Mouse (Mus musculus): ENCODE measurements around the gene Rnf214. TPM values are rescaled to one million over a fixed set of nuclear protein-coding genes. Genes with fewer than 3 reads are reported as not detected.

Rnf214 gene
- polyA plus RNA-seq, 1 experiment from 2014 or later, result 121 TPM

- no peak for ATAC-seq (ENCODE audit: low FRiP score, low TSS enrichment)
- Histone ChIP-seq H3K4me2 (ENCODE audit: low read length) (no peak overlapping the region), H3K27ac (replicated peaks; ENCODE audit: low read depth, low read length) (no peak overlapping the region), H3K9ac (replicated peaks; ENCODE audit: low read length) (no peak overlapping the region), H3K36me3 (ENCODE audit: control insufficient read depth, insufficient read depth, low read length) (peaks cover 92% of the 10 kb centered on the region), H3K4me3 (replicated peaks; ENCODE audit: low read depth, low read length) (no peak overlapping the region), H3K4me1 (ENCODE audit: control insufficient read depth, insufficient read depth, low read length) (no peaks in the 10 kb centered on the region), H3K27me3 (ENCODE audit: control insufficient read depth, insufficient read depth, low read length) (no peaks in the 10 kb centered on the region), H3K9me3 (ENCODE audit: control insufficient read depth, low read length) (no peaks in the 10 kb centered on the region)
- DNase-seq, result no peak
- 92% methylated on average over 3 of the region's 3 CpGs for WGBS
Observed at GRCm38 (mm10) chr9:45870265-45870664, 36.4 kb downstream of the Rnf214 start.

DNA sequence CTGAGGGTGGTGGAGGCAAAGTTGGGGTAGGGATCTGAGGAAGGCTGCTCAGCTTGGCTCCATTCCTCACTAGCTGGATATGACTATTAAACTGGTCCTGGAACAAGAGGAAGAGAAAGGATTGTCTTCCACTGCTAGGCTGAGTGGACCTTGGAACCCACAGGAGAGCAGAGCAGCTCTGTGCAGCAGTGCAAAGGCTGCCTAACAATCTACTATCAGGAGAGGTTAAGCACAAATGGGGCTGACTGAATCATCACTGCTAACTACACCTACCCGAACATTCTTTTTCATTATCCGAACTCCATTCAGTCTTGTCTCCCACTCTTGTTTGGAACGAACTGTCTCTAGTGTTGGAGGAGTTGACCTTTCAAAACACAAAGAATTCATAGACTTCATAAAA lies 37.5 kb downstream of the Rnf214 start:
- DNase-seq (no peak), ATAC-seq (ENCODE audit: low FRiP score, low TSS enrichment) (no peak)
- Histone ChIP-seq H3K4me2 (ENCODE audit: low read length) (no peak overlapping the region), H3K27me3 (ENCODE audit: control insufficient read depth, insufficient read depth, low read length) (no peaks in the 10 kb centered on the region), H3K36me3 (ENCODE audit: control insufficient read depth, insufficient read depth, low read length) (peaks cover 94% of the 10 kb centered on the region), H3K9me3 (ENCODE audit: control insufficient read depth, low read length) (no peaks in the 10 kb centered on the region), H3K4me1 (ENCODE audit: control insufficient read depth, insufficient read depth, low read length) (no peaks in the 10 kb centered on the region), H3K27ac (replicated peaks; ENCODE audit: low read depth, low read length) (no peak overlapping the region), H3K4me3 (replicated peaks; ENCODE audit: low read depth, low read length) (no peak overlapping the region), H3K9ac (replicated peaks; ENCODE audit: low read length) (no peak overlapping the region)
- over 99% methylated on average over 3 of the region's 3 CpGs for WGBS

DNA sequence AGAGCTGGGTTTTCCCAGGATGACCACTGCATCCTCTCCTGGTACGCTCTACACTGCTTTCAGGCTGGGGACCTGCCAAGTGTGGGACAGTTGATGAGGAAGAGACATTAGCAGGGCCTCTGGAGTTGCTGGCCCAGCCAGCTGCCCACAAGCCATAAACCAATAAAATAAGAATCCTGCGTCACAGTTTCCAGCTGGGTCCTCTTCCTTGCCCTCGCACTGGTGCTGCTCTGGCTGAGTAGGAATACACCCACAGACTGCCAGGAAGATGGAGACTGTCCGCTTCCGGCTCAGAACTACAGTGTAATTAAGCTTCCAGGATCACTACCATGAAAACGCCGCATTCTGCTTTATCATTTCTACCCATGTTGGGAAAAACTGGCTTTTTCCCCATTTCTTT lies 44.9 kb downstream of the Rnf214 start:
- Histone ChIP-seq H3K27ac (replicated peaks; ENCODE audit: low read depth, low read length) (no peak overlapping the region), H3K27me3 (ENCODE audit: control insufficient read depth, insufficient read depth, low read length) (no peaks in the 10 kb centered on the region), H3K9ac (replicated peaks; ENCODE audit: low read length) (no peak overlapping the region), H3K9me3 (ENCODE audit: control insufficient read depth, low read length) (no peaks in the 10 kb centered on the region), H3K4me3 (replicated peaks; ENCODE audit: low read depth, low read length) (no peak overlapping the region), H3K36me3 (ENCODE audit: control insufficient read depth, insufficient read depth, low read length) (peaks cover 97% of the 10 kb centered on the region), H3K4me2 (ENCODE audit: low read length) (no peak overlapping the region), H3K4me1 (ENCODE audit: control insufficient read depth, insufficient read depth, low read length) (no peaks in the 10 kb centered on the region)
- ATAC-seq (ENCODE audit: low FRiP score, low TSS enrichment) (no peak), DNase-seq (no peak)
- 94% methylated on average over 7 of the region's 7 CpGs for whole genome bisulfite sequencing

DNA sequence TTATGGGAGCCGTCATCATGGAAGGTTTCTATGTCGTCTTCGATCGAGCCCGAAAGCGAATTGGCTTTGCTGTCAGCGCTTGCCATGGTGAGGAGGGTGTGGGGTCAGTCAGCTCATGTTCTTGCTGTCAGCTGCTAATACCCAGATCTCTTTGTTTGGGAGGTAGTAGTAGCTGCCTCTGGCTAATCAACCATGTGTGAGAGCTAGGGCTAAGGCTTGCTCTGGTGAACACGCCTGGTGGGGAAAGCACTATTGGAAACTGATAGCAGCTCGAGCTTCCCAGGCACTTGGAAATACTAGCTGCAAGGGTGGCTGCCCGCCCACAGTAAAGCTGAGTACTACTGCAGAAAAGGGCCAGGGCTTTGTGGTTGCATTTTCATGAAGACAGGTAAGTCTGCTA lies 47.3 kb downstream of the Rnf214 start:
- ATAC-seq (ENCODE audit: low FRiP score, low TSS enrichment), result no peak
- WGBS, result 96% methylated on average over 10 of the region's 10 CpGs
- Histone ChIP-seq H3K4me2 (ENCODE audit: low read length) (no peak overlapping the region), H3K27ac (replicated peaks; ENCODE audit: low read depth, low read length) (no peak overlapping the region), H3K4me3 (replicated peaks; ENCODE audit: low read depth, low read length) (no peak overlapping the region), H3K4me1 (ENCODE audit: control insufficient read depth, insufficient read depth, low read length) (no peaks in the 10 kb centered on the region), H3K27me3 (ENCODE audit: control insufficient read depth, insufficient read depth, low read length) (no peaks in the 10 kb centered on the region), H3K9me3 (ENCODE audit: control insufficient read depth, low read length) (no peaks in the 10 kb centered on the region), H3K36me3 (ENCODE audit: control insufficient read depth, insufficient read depth, low read length) (peaks cover 93% of the 10 kb centered on the region), H3K9ac (replicated peaks; ENCODE audit: low read length) (no peak overlapping the region)
- no peak for DNase-seq

- no peak overlapping the region for H3K4me3 ChIP-seq (replicated peaks; ENCODE audit: low read depth, low read length)
- no peak overlapping the region for H3K4me2 ChIP-seq (ENCODE audit: low read length)
- H3K9me3 ChIP-seq (ENCODE audit: control insufficient read depth, low read length), result no peaks in the 10 kb centered on the region
- ATAC-seq (ENCODE audit: low FRiP score, low TSS enrichment), result no peak
- H3K27ac ChIP-seq (replicated peaks; ENCODE audit: low read depth, low read length), result no peak overlapping the region
- no peak overlapping the region for H3K9ac ChIP-seq (replicated peaks; ENCODE audit: low read length)
- 78% methylated on average over 1 of the region's 1 CpGs for WGBS
- H3K36me3 ChIP-seq (ENCODE audit: control insufficient read depth, insufficient read depth, low read length), result peaks cover 49% of the 10 kb centered on the region
- 0 out of 2 replicates have a peak, but pooled peaks cover 4% of the 10 kb centered on the region for H3K4me1 ChIP-seq (ENCODE audit: control insufficient read depth, insufficient read depth, low read length)
- no peak for DNase-seq
- H3K27me3 ChIP-seq (ENCODE audit: control insufficient read depth, insufficient read depth, low read length), result no peaks in the 10 kb centered on the region
Observed at GRCm38 (mm10) chr9:45854136-45854535, 52.6 kb downstream of the Rnf214 start.

DNA sequence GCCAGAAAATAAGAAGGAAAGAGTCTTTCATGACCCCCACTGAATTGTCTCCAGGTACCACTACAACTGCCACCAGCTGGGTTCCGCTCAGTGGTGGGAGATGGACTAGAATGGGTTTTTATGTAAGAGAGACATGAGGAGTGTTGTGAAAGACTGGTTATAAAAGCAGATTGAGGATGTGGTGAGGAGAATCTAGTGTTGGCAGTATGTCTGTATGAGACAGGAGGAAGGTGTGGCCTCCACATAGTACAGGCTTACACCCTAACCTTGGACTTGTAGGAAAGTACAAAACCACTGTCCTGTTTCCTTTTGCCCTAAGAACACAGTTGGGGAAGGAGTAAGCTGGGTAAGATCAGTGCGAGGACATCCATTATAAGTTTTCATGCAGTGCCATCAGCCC lies 53.0 kb downstream of the Rnf214 start:
- Histone ChIP-seq H3K27me3 (ENCODE audit: control insufficient read depth, insufficient read depth, low read length) (no peaks in the 10 kb centered on the region), H3K4me3 (replicated peaks; ENCODE audit: low read depth, low read length) (no peak overlapping the region), H3K27ac (replicated peaks; ENCODE audit: low read depth, low read length) (no peak overlapping the region), H3K9me3 (ENCODE audit: control insufficient read depth, low read length) (no peaks in the 10 kb centered on the region), H3K4me1 (ENCODE audit: control insufficient read depth, insufficient read depth, low read length) (0 out of 2 replicates have a peak, but pooled peaks cover 4% of the 10 kb centered on the region), H3K36me3 (ENCODE audit: control insufficient read depth, insufficient read depth, low read length) (peaks cover 45% of the 10 kb centered on the region), H3K4me2 (ENCODE audit: low read length) (no peak overlapping the region), H3K9ac (replicated peaks; ENCODE audit: low read length) (no peak overlapping the region)
- 94% methylated on average over 2 of the region's 2 CpGs for WGBS
- DNase-seq, result no peak
- no peak for ATAC-seq (ENCODE audit: low FRiP score, low TSS enrichment)

- no peaks in the 10 kb centered on the region for H3K9me3 ChIP-seq (ENCODE audit: control insufficient read depth, low read length)
- DNase-seq, result no peak
- no peak overlapping the region for H3K4me2 ChIP-seq (ENCODE audit: low read length)
- H3K4me1 ChIP-seq (ENCODE audit: control insufficient read depth, insufficient read depth, low read length), result 0 out of 2 replicates have a peak, but pooled peaks cover 4% of the 10 kb centered on the region
- H3K4me3 ChIP-seq (replicated peaks; ENCODE audit: low read depth, low read length), result no peak overlapping the region
- peaks cover 26% of the 10 kb centered on the region for H3K36me3 ChIP-seq (ENCODE audit: control insufficient read depth, insufficient read depth, low read length)
- WGBS, result 92% methylated on average over 2 of the region's 2 CpGs
- no peak overlapping the region for H3K27ac ChIP-seq (replicated peaks; ENCODE audit: low read depth, low read length)
- no peak for ATAC-seq (ENCODE audit: low FRiP score, low TSS enrichment)
- no peaks in the 10 kb centered on the region for H3K27me3 ChIP-seq (ENCODE audit: control insufficient read depth, insufficient read depth, low read length)
- no peak overlapping the region for H3K9ac ChIP-seq (replicated peaks; ENCODE audit: low read length)
Observed at GRCm38 (mm10) chr9:45851776-45852175, 54.9 kb downstream of the Rnf214 start.

DNA sequence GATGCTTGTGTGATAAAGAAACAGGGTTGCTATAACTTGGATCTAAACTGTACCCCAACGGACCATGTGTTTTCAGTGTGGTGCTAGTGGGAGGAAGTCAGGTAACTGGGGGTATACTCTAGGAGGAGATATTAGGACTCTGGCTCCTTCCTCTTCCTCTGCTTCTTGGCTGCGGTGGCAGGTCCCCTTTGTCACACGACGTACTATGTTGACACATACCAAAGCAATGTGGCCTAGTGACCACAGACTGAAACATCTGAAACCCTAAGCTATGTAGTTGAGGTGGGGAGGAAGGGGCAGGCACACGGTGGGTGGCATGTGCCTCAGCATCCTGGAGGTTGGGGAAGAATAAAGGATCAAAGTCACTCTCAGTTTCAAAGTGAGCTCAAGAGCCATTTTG lies 55.4 kb downstream of the Rnf214 start:
- peaks cover 25% of the 10 kb centered on the region for H3K36me3 ChIP-seq (ENCODE audit: control insufficient read depth, insufficient read depth, low read length)
- no peak overlapping the region for H3K9ac ChIP-seq (replicated peaks; ENCODE audit: low read length)
- DNase-seq (no peak), ATAC-seq (ENCODE audit: low FRiP score, low TSS enrichment) (no peak)
- no peak overlapping the region for H3K4me3 ChIP-seq (replicated peaks; ENCODE audit: low read depth, low read length)
- no peak overlapping the region for H3K4me2 ChIP-seq (ENCODE audit: low read length)
- 75% methylated on average over 5 of the region's 5 CpGs for WGBS
- no peak overlapping the region for H3K27ac ChIP-seq (replicated peaks; ENCODE audit: low read depth, low read length)
- H3K4me1 ChIP-seq (ENCODE audit: control insufficient read depth, insufficient read depth, low read length), result 0 out of 2 replicates have a peak, but pooled peaks cover 4% of the 10 kb centered on the region
- no peaks in the 10 kb centered on the region for H3K27me3 ChIP-seq (ENCODE audit: control insufficient read depth, insufficient read depth, low read length)
- H3K9me3 ChIP-seq (ENCODE audit: control insufficient read depth, low read length), result no peaks in the 10 kb centered on the region

- H3K36me3 ChIP-seq (ENCODE audit: control insufficient read depth, insufficient read depth, low read length), result peaks cover 18% of the 10 kb centered on the region
- H3K4me2 ChIP-seq (ENCODE audit: low read length), result no peak overlapping the region
- ATAC-seq (ENCODE audit: low FRiP score, low TSS enrichment) (no peak), DNase-seq (no peak)
- H3K4me3 ChIP-seq (replicated peaks; ENCODE audit: low read depth, low read length), result no peak overlapping the region
- no peak overlapping the region for H3K9ac ChIP-seq (replicated peaks; ENCODE audit: low read length)
- H3K27me3 ChIP-seq (ENCODE audit: control insufficient read depth, insufficient read depth, low read length), result no peaks in the 10 kb centered on the region
- no peak overlapping the region for H3K27ac ChIP-seq (replicated peaks; ENCODE audit: low read depth, low read length)
- 87% methylated on average over 8 of the region's 8 CpGs for WGBS
- no peaks in the 10 kb centered on the region for H3K9me3 ChIP-seq (ENCODE audit: control insufficient read depth, low read length)
- H3K4me1 ChIP-seq (ENCODE audit: control insufficient read depth, insufficient read depth, low read length), result 0 out of 2 replicates have a peak, but pooled peaks cover 4% of the 10 kb centered on the region
Observed at GRCm38 (mm10) chr9:45850528-45851155, 56.1 kb downstream of the Rnf214 start.
